Mouse (Mus musculus): ENCODE data around the gene Dbr1. TPM values are rescaled to one million over a fixed set of nuclear protein-coding genes. Genes with fewer than 3 reads are reported as not detected.
A peak's percentile ranks its signal among the peaks of the same experiment; 100 is the strongest.
"Not testable (repeated sequence)": the region's sequence is repeated elsewhere in the genome, so short reads cannot be mapped to it uniquely, and the experiment has no call there.

The Dbr1 gene
- polyA plus RNA-seq, 1 experiment from 2014 or later, result 36.5 TPM

GRCm38 (mm10) chr9:99587505-99588202, 12.1 kb downstream of the Dbr1 start:
- 26% methylated on average over 8 of the region's 8 CpGs for WGBS
- no peak overlapping the region for H3K27ac ChIP-seq (ENCODE audit: low read depth, low read length)
- no peaks in the 10 kb centered on the region for H3K27me3 ChIP-seq (replicated peaks; ENCODE audit: control insufficient read depth, insufficient read depth, low read length)
- no peaks in the 10 kb centered on the region for H3K9me3 ChIP-seq (ENCODE audit: control insufficient read depth, low read length)
- H3K36me3 ChIP-seq (ENCODE audit: control insufficient read depth, insufficient read depth, low read length), result peaks cover 13% of the 10 kb centered on the region
- ATAC-seq (replicated peaks; ENCODE audit: low FRiP score), result peak; percentile 49; the same call in 1 of the 2 replicates
- H3K4me2 ChIP-seq, result no peak overlapping the region
- H3K4me1 ChIP-seq (replicated peaks; ENCODE audit: control insufficient read depth, insufficient read depth, low read length), result no peaks in the 10 kb centered on the region
- H3K4me3 ChIP-seq (ENCODE audit: low read depth, low read length), result no peak overlapping the region
- H3K9ac ChIP-seq (ENCODE audit: low read depth, low read length), result no peak overlapping the region
- DNase-seq (ENCODE audit: low spot score), result peak; percentile 53

DNA sequence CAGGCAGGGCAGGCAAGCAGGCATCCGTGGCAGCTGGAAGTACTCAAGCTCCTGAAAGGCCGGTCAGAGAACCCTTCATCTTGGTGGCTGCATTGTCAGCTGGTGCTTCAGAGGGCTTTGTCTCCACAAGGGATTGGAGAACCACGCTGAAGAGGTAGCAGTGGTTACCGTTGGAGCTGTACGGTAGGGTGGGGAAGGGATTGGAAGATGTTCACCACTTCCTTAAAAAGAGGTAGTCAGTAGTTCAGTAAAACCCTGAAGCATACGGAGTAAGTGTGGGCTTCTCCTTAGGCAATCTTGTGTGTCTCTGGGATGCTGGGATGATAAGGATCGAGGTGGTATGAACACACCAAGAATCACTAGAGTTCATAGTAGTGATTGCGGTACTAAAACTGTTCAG, 15.5 kb downstream of the Dbr1 start:
- Histone ChIP-seq H3K27ac (ENCODE audit: low read depth, low read length) (no peak overlapping the region), H3K27me3 (replicated peaks; ENCODE audit: control insufficient read depth, insufficient read depth, low read length) (no peaks in the 10 kb centered on the region), H3K9ac (ENCODE audit: low read depth, low read length) (no peak overlapping the region), H3K36me3 (ENCODE audit: control insufficient read depth, insufficient read depth, low read length) (no peaks in the 10 kb centered on the region), H3K4me2 (no peak overlapping the region), H3K4me1 (replicated peaks; ENCODE audit: control insufficient read depth, insufficient read depth, low read length) (no peaks in the 10 kb centered on the region), H3K9me3 (ENCODE audit: control insufficient read depth, low read length) (no peaks in the 10 kb centered on the region), H3K4me3 (ENCODE audit: low read depth, low read length) (no peak overlapping the region)
- 56% methylated on average over 8 of the region's 8 CpGs for WGBS
- DNase-seq (ENCODE audit: low spot score), result no peak
- no peak for ATAC-seq (replicated peaks; ENCODE audit: low FRiP score)

DNA sequence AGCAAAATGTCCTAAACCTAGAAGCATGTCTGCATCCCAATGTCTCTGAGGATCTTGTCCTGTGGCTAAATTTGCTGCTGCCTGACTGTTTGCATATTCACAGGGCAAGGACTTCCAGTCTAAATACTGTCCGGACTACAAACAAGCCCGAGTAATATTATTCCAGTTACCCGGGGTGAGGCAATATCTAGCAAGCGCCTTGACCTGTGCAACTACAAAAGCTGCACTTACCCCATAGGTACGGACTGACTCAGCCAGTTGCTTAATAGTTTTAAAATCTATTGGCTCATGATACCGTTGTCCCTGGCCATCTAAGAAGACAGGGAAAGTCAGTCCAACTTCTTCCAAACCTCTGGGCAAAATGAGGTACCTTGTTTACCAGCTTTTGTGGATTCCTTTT, 23.5 kb downstream of the Dbr1 start:
- H3K4me1 ChIP-seq (replicated peaks; ENCODE audit: control insufficient read depth, insufficient read depth, low read length); H3K27ac ChIP-seq (ENCODE audit: low read depth, low read length); DNase-seq (ENCODE audit: low spot score); H3K4me3 ChIP-seq (ENCODE audit: low read depth, low read length); H3K9ac ChIP-seq (ENCODE audit: low read depth, low read length); ATAC-seq (replicated peaks; ENCODE audit: low FRiP score); H3K36me3 ChIP-seq (ENCODE audit: control insufficient read depth, insufficient read depth, low read length); H3K27me3 ChIP-seq (replicated peaks; ENCODE audit: control insufficient read depth, insufficient read depth, low read length); H3K9me3 ChIP-seq (ENCODE audit: control insufficient read depth, low read length); H3K4me2 ChIP-seq: not testable (repeated sequence)
- 86% methylated on average over 6 of the region's 6 CpGs for WGBS

GRCm38 (mm10) chr9:99603566-99603965, 28.0 kb downstream of the Dbr1 start:
- H3K9ac ChIP-seq (ENCODE audit: low read depth, low read length), result no peak overlapping the region
- H3K4me3 ChIP-seq (ENCODE audit: low read depth, low read length), result no peak overlapping the region
- H3K4me1 ChIP-seq (replicated peaks; ENCODE audit: control insufficient read depth, insufficient read depth, low read length), result no peaks in the 10 kb centered on the region
- whole genome bisulfite sequencing, result 78% methylated on average over 2 of the region's 2 CpGs
- H3K9me3 ChIP-seq (ENCODE audit: control insufficient read depth, low read length), result no peaks in the 10 kb centered on the region
- DNase-seq (ENCODE audit: low spot score) (no peak), ATAC-seq (replicated peaks; ENCODE audit: low FRiP score) (no peak)
- H3K27ac ChIP-seq (ENCODE audit: low read depth, low read length), result no peak overlapping the region
- H3K27me3 ChIP-seq (replicated peaks; ENCODE audit: control insufficient read depth, insufficient read depth, low read length), result no peaks in the 10 kb centered on the region
- H3K4me2 ChIP-seq, result no peak overlapping the region
- no peaks in the 10 kb centered on the region for H3K36me3 ChIP-seq (ENCODE audit: control insufficient read depth, insufficient read depth, low read length)

GRCm38 (mm10) chr9:99612202-99612601, 36.6 kb downstream of the Dbr1 start, which contains the start of gene A4gnt:
Gene A4gnt, plus strand, starts transcription at chr9:99612502.
- DNase-seq (ENCODE audit: low spot score) (no peak), ATAC-seq (replicated peaks; ENCODE audit: low FRiP score) (no peak)
- H3K9ac ChIP-seq (ENCODE audit: low read depth, low read length), result no peak within 1 kb of the TSS
- no peaks in the 10 kb centered on the region; the same call in 1 of the 2 replicates for H3K36me3 ChIP-seq (ENCODE audit: control insufficient read depth, insufficient read depth, low read length)
- no peaks in the 10 kb centered on the region for H3K9me3 ChIP-seq (ENCODE audit: control insufficient read depth, low read length)
- no peak within 1 kb of the TSS for H3K4me2 ChIP-seq
- no peak within 1 kb of the TSS for H3K4me3 ChIP-seq (ENCODE audit: low read depth, low read length)
- H3K27ac ChIP-seq (ENCODE audit: low read depth, low read length), result no peak within 1 kb of the TSS
- no peaks in the 10 kb centered on the region for H3K4me1 ChIP-seq (replicated peaks; ENCODE audit: control insufficient read depth, insufficient read depth, low read length)
- H3K27me3 ChIP-seq (replicated peaks; ENCODE audit: control insufficient read depth, insufficient read depth, low read length), result no peaks in the 10 kb centered on the region
- 29% methylated on average over 2 of the region's 2 CpGs for WGBS

- H3K27me3 ChIP-seq (replicated peaks; ENCODE audit: control insufficient read depth, insufficient read depth, low read length), result no peaks in the 10 kb centered on the region
- no peaks in the 10 kb centered on the region for H3K9me3 ChIP-seq (ENCODE audit: control insufficient read depth, low read length)
- H3K4me1 ChIP-seq (replicated peaks; ENCODE audit: control insufficient read depth, insufficient read depth, low read length), result no peaks in the 10 kb centered on the region
- ATAC-seq (replicated peaks; ENCODE audit: low FRiP score) (no peak), DNase-seq (ENCODE audit: low spot score) (no peak)
- no peak overlapping the region for H3K4me2 ChIP-seq
- H3K4me3 ChIP-seq (ENCODE audit: low read depth, low read length), result no peak overlapping the region
- H3K36me3 ChIP-seq (ENCODE audit: control insufficient read depth, insufficient read depth, low read length), result no peaks in the 10 kb centered on the region
- 89% methylated on average over 7 of the region's 8 CpGs for WGBS
- no peak overlapping the region for H3K27ac ChIP-seq (ENCODE audit: low read depth, low read length)
- H3K9ac ChIP-seq (ENCODE audit: low read depth, low read length), result no peak overlapping the region
Measured at GRCm38 (mm10) chr9:99619688-99620087, 44.1 kb downstream of the Dbr1 start.

- Histone ChIP-seq H3K36me3 (ENCODE audit: control insufficient read depth, insufficient read depth, low read length) (no peaks in the 10 kb centered on the region), H3K4me2 (no peak overlapping the region), H3K4me3 (ENCODE audit: low read depth, low read length) (no peak overlapping the region), H3K9ac (ENCODE audit: low read depth, low read length) (no peak overlapping the region), H3K9me3 (ENCODE audit: control insufficient read depth, low read length) (no peaks in the 10 kb centered on the region), H3K27ac (ENCODE audit: low read depth, low read length) (no peak overlapping the region), H3K27me3 (replicated peaks; ENCODE audit: control insufficient read depth, insufficient read depth, low read length) (no peaks in the 10 kb centered on the region), H3K4me1 (replicated peaks; ENCODE audit: control insufficient read depth, insufficient read depth, low read length) (no peaks in the 10 kb centered on the region)
- WGBS, result 85% methylated on average over 11 of the region's 11 CpGs
- DNase-seq (ENCODE audit: low spot score) (no peak), ATAC-seq (replicated peaks; ENCODE audit: low FRiP score) (no peak)
Measured at GRCm38 (mm10) chr9:99620196-99620595, 44.6 kb downstream of the Dbr1 start.

GRCm38 (mm10) chr9:99622034-99622433, 46.4 kb downstream of the Dbr1 start:
- WGBS, result 68% methylated on average over 1 of the region's 1 CpGs
- Histone ChIP-seq H3K4me1 (replicated peaks; ENCODE audit: control insufficient read depth, insufficient read depth, low read length) (no peaks in the 10 kb centered on the region), H3K36me3 (ENCODE audit: control insufficient read depth, insufficient read depth, low read length) (no peaks in the 10 kb centered on the region), H3K27ac (ENCODE audit: low read depth, low read length) (no peak overlapping the region), H3K9ac (ENCODE audit: low read depth, low read length) (no peak overlapping the region), H3K4me2 (no peak overlapping the region), H3K27me3 (replicated peaks; ENCODE audit: control insufficient read depth, insufficient read depth, low read length) (no peaks in the 10 kb centered on the region), H3K4me3 (ENCODE audit: low read depth, low read length) (no peak overlapping the region), H3K9me3 (ENCODE audit: control insufficient read depth, low read length) (no peaks in the 10 kb centered on the region)
- ATAC-seq (replicated peaks; ENCODE audit: low FRiP score), result no peak
- DNase-seq (ENCODE audit: low spot score), result no peak

- 50% methylated on average over 2 of the region's 2 CpGs for WGBS
- H3K27me3 ChIP-seq (replicated peaks; ENCODE audit: control insufficient read depth, insufficient read depth, low read length), result no peaks in the 10 kb centered on the region
- no peaks in the 10 kb centered on the region for H3K4me1 ChIP-seq (replicated peaks; ENCODE audit: control insufficient read depth, insufficient read depth, low read length)
- no peak for ATAC-seq (replicated peaks; ENCODE audit: low FRiP score)
- no peaks in the 10 kb centered on the region for H3K36me3 ChIP-seq (ENCODE audit: control insufficient read depth, insufficient read depth, low read length)
- H3K4me2 ChIP-seq, result no peak overlapping the region
- no peak for DNase-seq (ENCODE audit: low spot score)
- no peak overlapping the region for H3K4me3 ChIP-seq (ENCODE audit: low read depth, low read length)
- H3K9me3 ChIP-seq (ENCODE audit: control insufficient read depth, low read length), result no peaks in the 10 kb centered on the region
- H3K9ac ChIP-seq (ENCODE audit: low read depth, low read length), result no peak overlapping the region
- H3K27ac ChIP-seq (ENCODE audit: low read depth, low read length), result no peak overlapping the region
Measured at GRCm38 (mm10) chr9:99622966-99623365, 47.4 kb downstream of the Dbr1 start.
